Mouse (Mus musculus): ENCODE measurements around the gene Morf4l1. TPM values are rescaled to one million over a fixed set of nuclear protein-coding genes. Genes with fewer than 3 reads are reported as not detected.

Morf4l1 gene
- total and polyA plus RNA-seq, 3 experiments, result 118 to 219 (median 172) TPM

DNA sequence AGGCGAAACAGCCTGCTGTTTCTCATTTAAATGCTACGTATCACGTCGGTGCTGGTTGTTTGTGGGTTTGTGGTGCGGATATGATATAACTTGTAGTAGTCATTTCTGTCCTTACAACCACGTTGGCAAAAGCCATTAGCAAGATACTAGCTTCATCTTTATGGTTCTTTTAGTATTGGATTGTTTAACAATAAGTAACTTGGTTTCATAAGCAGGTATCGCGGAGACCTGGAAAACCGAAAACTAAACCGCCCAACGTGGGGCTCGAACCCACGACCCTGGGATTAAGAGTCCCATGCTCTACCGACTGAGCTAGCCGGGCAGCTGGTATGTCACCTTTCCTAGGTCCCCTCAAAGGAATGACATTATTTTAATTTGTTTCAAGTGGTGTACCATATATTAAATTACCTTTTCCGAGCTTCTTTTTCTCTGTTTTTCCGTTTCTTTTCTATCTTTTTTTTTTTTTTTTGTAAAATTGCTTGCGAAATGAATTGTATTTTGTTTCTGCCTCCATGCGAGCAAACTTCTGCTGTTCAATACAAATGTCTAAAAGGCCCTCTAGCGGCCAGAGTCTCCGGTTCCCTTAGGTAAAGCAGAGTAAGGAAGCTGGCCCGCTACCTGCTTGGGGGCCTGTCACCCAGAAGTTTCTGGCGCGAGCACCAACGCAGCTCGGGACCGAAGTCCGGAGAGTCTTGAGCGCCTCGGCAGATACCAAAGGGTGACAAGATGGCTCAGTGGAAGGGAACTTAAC lies 11.9 kb upstream of the Morf4l1 start:
- peaks cover 9% of the 10 kb centered on the region for H3K27me3 ChIP-seq (ENCODE audit: insufficient read depth, low read length)
- H3K4me1 ChIP-seq (ENCODE audit: insufficient read depth, low read depth, low read length), result peaks cover 3% of the 10 kb centered on the region; the same call in 1 of the 2 replicates
- TF ChIP-seq CTCF (IDR thresholded peaks at IDR 0.05; ENCODE audit: low read depth, low read length) (no peak), GATA1 (IDR thresholded peaks at IDR 0.05; ENCODE audit: borderline replicate concordance, low read length) (no peak), POLR2AphosphoS5 (IDR thresholded peaks at IDR 0.05; ENCODE audit: insufficient replicate concordance, low read depth, low read length) (no peak), TAL1 (conservative IDR thresholded peaks at IDR 0.05; ENCODE audit: low read depth, low read length) (no peak), GATA2 (IDR thresholded peaks at IDR 0.05; ENCODE audit: borderline replicate concordance, low read depth, low read length) (no peak)
- no peaks in the 10 kb centered on the region for H3K36me3 ChIP-seq (replicated peaks)
- H3K9me3 ChIP-seq (replicated peaks), result no peaks in the 10 kb centered on the region
- H3K4me3 ChIP-seq (ENCODE audit: low read depth, low read length), result no peak overlapping the region
- ATAC-seq (ENCODE audit: extremely low read depth, insufficient number of reproducible peaks, low FRiP score, poor library complexity, severe bottlenecking), result peak; percentile 60
- DNase-seq (ENCODE audit: low spot score), result peak; percentile 17

DNA sequence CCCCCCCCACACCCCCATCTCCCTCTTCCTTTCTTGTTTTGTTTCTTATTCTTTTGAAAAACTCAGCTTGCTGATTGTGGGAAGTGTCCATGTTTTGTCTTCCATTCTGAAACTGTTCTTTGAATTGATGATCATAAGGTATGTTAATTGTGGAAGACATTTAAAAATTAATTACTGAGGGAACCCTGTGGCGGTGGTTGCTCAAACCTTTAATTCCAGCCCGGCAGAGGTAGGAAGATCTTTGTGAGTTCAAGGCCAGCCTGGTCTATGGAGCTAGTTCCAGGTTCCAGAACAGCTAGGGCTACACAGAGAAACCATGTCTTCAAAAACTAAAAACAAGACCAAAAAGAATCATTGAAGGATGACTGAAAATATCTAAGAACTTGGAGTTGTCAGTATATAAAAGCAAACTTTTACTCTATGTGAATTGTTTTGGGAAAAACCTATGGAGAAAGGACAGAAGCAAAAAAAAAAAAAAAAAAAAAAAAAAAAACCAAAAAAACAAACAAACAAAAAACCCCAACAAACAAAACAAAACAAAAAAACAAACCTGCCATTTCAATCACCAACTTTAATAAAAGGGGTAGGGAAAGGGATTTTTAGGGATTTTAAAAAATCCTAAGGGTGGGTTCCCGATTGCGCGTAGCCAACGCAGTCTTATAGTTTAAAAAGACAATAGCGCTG lies 11.0 kb upstream of the Morf4l1 start:
- DNase-seq (ENCODE audit: low spot score), result no peak
- no peak for ATAC-seq (ENCODE audit: extremely low read depth, insufficient number of reproducible peaks, low FRiP score, poor library complexity, severe bottlenecking)

DNA sequence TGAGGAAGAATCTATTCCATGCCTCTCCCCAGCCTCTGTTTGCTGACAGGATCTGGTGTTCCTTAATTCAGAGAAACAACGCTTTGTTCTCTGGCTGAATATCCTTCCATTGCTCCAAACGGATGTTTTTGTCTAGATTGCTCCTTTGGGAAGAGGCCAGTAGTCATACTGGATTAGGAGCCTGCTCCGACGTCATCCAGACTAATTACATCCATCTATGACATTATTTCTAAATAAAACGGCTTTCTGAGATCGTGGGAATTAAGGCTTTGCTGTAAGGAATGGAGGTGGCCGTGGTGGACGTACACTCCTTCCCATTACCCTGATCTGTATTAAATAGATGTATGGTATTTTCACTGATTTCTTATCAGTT lies 10.3 kb upstream of the Morf4l1 start:
- ATAC-seq (ENCODE audit: extremely low read depth, insufficient number of reproducible peaks, low FRiP score, poor library complexity, severe bottlenecking) (no peak), DNase-seq (ENCODE audit: low spot score) (no peak)
- TF ChIP-seq GATA2 (IDR thresholded peaks at IDR 0.05; ENCODE audit: borderline replicate concordance, low read depth, low read length), result no peak
- Histone ChIP-seq H3K4me3 (ENCODE audit: low read depth, low read length) (no peak overlapping the region), H3K36me3 (replicated peaks) (no peaks in the 10 kb centered on the region), H3K9me3 (replicated peaks) (no peaks in the 10 kb centered on the region), H3K27me3 (ENCODE audit: insufficient read depth, low read length) (peaks cover 11% of the 10 kb centered on the region), H3K4me1 (ENCODE audit: insufficient read depth, low read depth, low read length) (peaks cover 3% of the 10 kb centered on the region; the same call in 1 of the 2 replicates)

More for the DNA sequence above, 11.0 kb upstream of the Morf4l1 start:
- H3K4me1 ChIP-seq (ENCODE audit: insufficient read depth, low read depth, low read length), result peaks cover 3% of the 10 kb centered on the region; the same call in 1 of the 2 replicates
- no peaks in the 10 kb centered on the region for H3K36me3 ChIP-seq (replicated peaks)
- TF ChIP-seq TAL1 (conservative IDR thresholded peaks at IDR 0.05; ENCODE audit: low read depth, low read length), result no peak
- no peak for TF ChIP-seq GATA2 (IDR thresholded peaks at IDR 0.05; ENCODE audit: borderline replicate concordance, low read depth, low read length)
- no peak for TF ChIP-seq POLR2AphosphoS5 (IDR thresholded peaks at IDR 0.05; ENCODE audit: insufficient replicate concordance, low read depth, low read length)
- TF ChIP-seq GATA1 (IDR thresholded peaks at IDR 0.05; ENCODE audit: borderline replicate concordance, low read length), result no peak
- TF ChIP-seq CTCF (IDR thresholded peaks at IDR 0.05; ENCODE audit: low read depth, low read length), result no peak
- no peak overlapping the region for H3K4me3 ChIP-seq (ENCODE audit: low read depth, low read length)
- peaks cover 11% of the 10 kb centered on the region for H3K27me3 ChIP-seq (ENCODE audit: insufficient read depth, low read length)
- H3K9me3 ChIP-seq (replicated peaks), result no peaks in the 10 kb centered on the region

DNA sequence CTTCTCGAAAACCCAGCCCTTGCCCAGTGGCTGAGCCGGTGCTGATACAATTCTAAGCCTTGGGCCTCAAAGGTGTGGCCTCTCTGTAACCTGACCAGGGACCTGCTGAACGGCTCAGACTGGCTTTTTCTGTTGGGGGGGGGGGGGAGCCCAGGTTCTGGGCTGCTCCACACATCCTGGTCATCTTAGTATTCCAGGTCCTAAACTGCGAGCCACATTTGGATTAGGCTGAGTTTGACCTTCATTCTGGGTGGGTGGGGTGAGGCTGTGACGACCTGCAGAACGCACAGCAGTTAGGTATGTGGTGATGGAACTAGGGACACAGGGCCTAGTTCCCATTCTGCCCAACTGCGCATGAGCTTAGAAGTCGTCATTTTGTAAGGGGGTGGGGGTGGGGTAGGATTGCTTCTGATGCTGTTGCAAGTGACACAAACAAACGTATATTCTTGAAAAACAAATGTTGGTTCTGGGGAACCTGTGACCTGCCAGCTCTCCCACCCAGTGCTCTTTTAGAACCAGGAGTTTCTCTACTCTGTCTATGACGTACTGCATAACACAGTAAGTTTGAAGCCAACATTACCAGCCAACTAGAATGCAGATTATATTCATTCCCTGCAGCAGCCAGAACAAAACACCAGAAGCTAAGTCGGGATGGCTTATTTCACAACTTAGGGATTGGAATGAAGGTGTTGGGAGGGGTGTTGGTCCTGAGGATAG lies 9.7 kb upstream of the Morf4l1 start:
- Histone ChIP-seq H3K4me1 (ENCODE audit: insufficient read depth, low read depth, low read length) (peaks cover 3% of the 10 kb centered on the region; the same call in 1 of the 2 replicates), H3K4me3 (ENCODE audit: low read depth, low read length) (no peak overlapping the region), H3K36me3 (replicated peaks) (no peaks in the 10 kb centered on the region), H3K27me3 (ENCODE audit: insufficient read depth, low read length) (peaks cover 11% of the 10 kb centered on the region), H3K9me3 (replicated peaks) (no peaks in the 10 kb centered on the region)
- TF ChIP-seq POLR2AphosphoS5 (IDR thresholded peaks at IDR 0.05; ENCODE audit: insufficient replicate concordance, low read depth, low read length) (no peak), CTCF (IDR thresholded peaks at IDR 0.05; ENCODE audit: low read depth, low read length) (no peak), TAL1 (conservative IDR thresholded peaks at IDR 0.05; ENCODE audit: low read depth, low read length) (no peak)
- no peak for ATAC-seq (ENCODE audit: extremely low read depth, insufficient number of reproducible peaks, low FRiP score, poor library complexity, severe bottlenecking)
- no peak for DNase-seq (ENCODE audit: low spot score)

DNA sequence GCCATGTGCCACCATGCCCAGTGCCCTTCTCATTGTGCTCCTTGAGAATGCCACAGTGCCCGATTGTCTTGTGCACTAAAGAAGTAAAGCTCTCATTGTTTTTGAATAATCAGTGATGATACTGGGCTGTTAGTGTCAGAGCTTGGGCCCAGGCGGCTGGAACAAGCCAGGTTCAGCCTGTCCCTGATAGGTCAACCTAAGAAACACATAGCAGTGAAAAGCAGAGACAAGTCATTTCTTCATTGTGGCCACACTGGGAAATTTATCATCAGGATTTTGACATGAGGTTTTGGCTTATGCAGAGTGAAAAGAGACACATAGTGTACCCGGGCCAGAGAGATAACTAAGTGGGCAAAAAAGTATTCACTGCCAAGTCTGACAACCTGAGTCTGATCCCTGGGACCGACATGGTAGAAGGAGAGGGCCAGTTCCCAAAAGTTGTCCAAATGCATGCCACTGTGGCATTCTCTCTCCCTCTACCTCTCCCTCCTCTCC lies 7.7 kb upstream of the Morf4l1 start:
- Histone ChIP-seq H3K27me3 (ENCODE audit: insufficient read depth, low read length) (peaks cover 7% of the 10 kb centered on the region; the same call in 1 of the 2 replicates), H3K9me3 (replicated peaks) (no peaks in the 10 kb centered on the region), H3K36me3 (replicated peaks) (no peaks in the 10 kb centered on the region), H3K4me1 (ENCODE audit: insufficient read depth, low read depth, low read length) (peaks cover 3% of the 10 kb centered on the region), H3K4me3 (ENCODE audit: low read depth, low read length) (no peak overlapping the region)
- DNase-seq (ENCODE audit: low spot score) (no peak), ATAC-seq (ENCODE audit: extremely low read depth, insufficient number of reproducible peaks, low FRiP score, poor library complexity, severe bottlenecking) (no peak)
- no peak for TF ChIP-seq GATA1 (IDR thresholded peaks at IDR 0.05; ENCODE audit: borderline replicate concordance, low read length)
- no peak for TF ChIP-seq TAL1 (conservative IDR thresholded peaks at IDR 0.05; ENCODE audit: low read depth, low read length)
- no peak for TF ChIP-seq GATA2 (IDR thresholded peaks at IDR 0.05; ENCODE audit: borderline replicate concordance, low read depth, low read length)
- no peak for TF ChIP-seq CTCF (IDR thresholded peaks at IDR 0.05; ENCODE audit: low read depth, low read length)
- no peak for TF ChIP-seq POLR2AphosphoS5 (IDR thresholded peaks at IDR 0.05; ENCODE audit: insufficient replicate concordance, low read depth, low read length)

DNA sequence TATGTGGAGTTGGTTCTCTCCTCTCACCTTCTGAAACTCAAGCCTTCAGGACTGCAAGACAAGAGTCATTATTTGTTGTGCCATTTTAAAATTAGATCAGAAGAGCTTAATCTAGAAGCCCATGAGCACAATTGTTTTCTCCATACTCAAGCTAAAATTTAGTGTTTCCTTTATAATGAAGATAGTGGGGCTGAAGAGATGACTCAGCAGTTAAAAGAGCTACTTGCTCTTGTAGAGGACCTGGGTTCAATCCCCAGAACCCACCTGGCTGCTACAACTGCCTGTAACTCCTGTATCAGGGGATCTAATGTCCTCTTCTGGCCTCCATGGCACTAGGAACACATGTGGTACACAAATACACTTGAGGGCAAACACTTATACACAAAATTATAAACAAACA lies 2.7 kb upstream of the Morf4l1 start:
- Histone ChIP-seq H3K36me3 (replicated peaks) (no peaks in the 10 kb centered on the region), H3K27me3 (ENCODE audit: insufficient read depth, low read length) (peaks cover 5% of the 10 kb centered on the region; the same call in 1 of the 2 replicates), H3K4me3 (ENCODE audit: low read depth, low read length) (no peak overlapping the region), H3K9me3 (replicated peaks) (no peaks in the 10 kb centered on the region), H3K4me1 (ENCODE audit: insufficient read depth, low read depth, low read length) (peaks cover 7% of the 10 kb centered on the region; the same call in 1 of the 2 replicates)
- no peak for TF ChIP-seq GATA2 (IDR thresholded peaks at IDR 0.05; ENCODE audit: borderline replicate concordance, low read depth, low read length)
- TF ChIP-seq CTCF (IDR thresholded peaks at IDR 0.05; ENCODE audit: low read depth, low read length), result no peak
- TF ChIP-seq GATA1 (IDR thresholded peaks at IDR 0.05; ENCODE audit: borderline replicate concordance, low read length), result no peak
- ATAC-seq (ENCODE audit: extremely low read depth, insufficient number of reproducible peaks, low FRiP score, poor library complexity, severe bottlenecking) (no peak), DNase-seq (ENCODE audit: low spot score) (no peak)
